Mouse (Mus musculus) brain, embryonic 14.5 days (tissue): ENCODE results near the gene Zfyve26.

Experiments
- CTCF ChIP-seq: fragments of 200-500 bp; IDR thresholded peaks from 2 replicates; pipeline ENCODE4 v1.5.1; 2012; ENCODE audit warnings: inconsistent platforms, mild to moderate bottlenecking, moderate library complexity, borderline replicate concordance; ENCODE audit not compliant: insufficient read depth, insufficient read length; ENCODE audit errors: extremely low read depth
- POLR2A ChIP-seq: fragments of 200-500 bp; IDR thresholded peaks from 2 replicates; pipeline ENCODE4 v1.6.1; 2012; ENCODE audit warnings: mild to moderate bottlenecking, inconsistent platforms, borderline replicate concordance; ENCODE audit not compliant: poor library complexity, insufficient read depth, insufficient read length, severe bottlenecking; ENCODE audit errors: extremely low read depth

DNA sequence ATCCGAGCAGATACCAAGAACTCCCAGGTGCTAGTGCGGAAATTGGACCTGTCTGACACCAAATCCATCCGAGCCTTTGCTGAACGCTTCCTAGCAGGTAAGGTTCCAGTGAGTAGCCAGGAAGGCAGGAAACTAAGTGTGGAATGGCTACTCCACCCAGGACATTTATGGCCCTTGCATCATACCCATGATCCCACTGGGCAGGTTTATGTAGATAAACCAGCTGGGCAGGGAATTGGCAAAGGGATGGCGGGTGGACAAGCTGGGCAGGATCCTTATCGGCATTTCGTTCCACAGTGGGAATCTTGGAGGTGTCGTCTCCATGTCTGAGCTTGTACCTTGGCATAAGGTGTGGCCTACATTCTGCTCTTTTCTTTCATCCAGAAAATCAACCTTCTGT is 84.7 kb downstream of the Zfyve26 start:
- TF ChIP-seq CTCF, result no peak
- TF ChIP-seq POLR2A, result no peak
